Mouse (Mus musculus) heart, postnatal 36 days (tissue): ENCODE data around the gene Dennd4b. TPM values are rescaled to one million over a fixed set of nuclear protein-coding genes. Genes with fewer than 3 reads are reported as not detected.
"Not testable (repeated sequence)": the region's sequence is repeated elsewhere in the genome, so short reads cannot be mapped to it uniquely, and the experiment has no call there.

Source experiments
- DNase-seq, 2 experiments: peaks; one replicate each; pipeline ENCODE4 v3.0.0; 2021 to 2022
- intact Hi-C: fragments of 180-260 bp; cut with DNase I; formaldehyde crosslinking; loops from one replicate; pipeline ENCODE4 v1.15.1; 2025
- total RNA-seq, 2 experiments: library from RNA; stranded (reverse); gene quantifications; 2 replicates each; pipeline ENCODE4 v1.2.3; 2021

Gene Dennd4b
- total RNA-seq, 2 experiments from 2014 or later, result 34.0 to 34.5 TPM

GRCm38 (mm10) chr3:90273855-90274254 is 8.9 kb downstream of the Dennd4b start:
- intact Hi-C loops, result no loop called here

GRCm38 (mm10) chr3:90275286-90275685 is 10.3 kb downstream of the Dennd4b start:
- DNase-seq, result no peak

More at GRCm38 (mm10) chr3:90273855-90274254, 8.9 kb downstream of the Dennd4b start:
- no peak for DNase-seq

GRCm38 (mm10) chr3:90276858-90277257 is 11.9 kb downstream of the Dennd4b start:
- intact Hi-C loops, result no loop called here
- no peak for DNase-seq

More at GRCm38 (mm10) chr3:90275286-90275685, 10.3 kb downstream of the Dennd4b start:
- intact Hi-C loops, result no loop called here

- intact Hi-C loops, result no loop called here
- no peak for DNase-seq
Measured at GRCm38 (mm10) chr3:90277793-90278192, 12.8 kb downstream of the Dennd4b start.

- no peak for DNase-seq
- intact Hi-C loops, result no loop called here
Measured at GRCm38 (mm10) chr3:90278211-90278610, 13.2 kb downstream of the Dennd4b start.

GRCm38 (mm10) chr3:90279216-90279615 is 14.2 kb downstream of the Dennd4b start:
- intact Hi-C loops, result no loop called here
- no peak for DNase-seq

GRCm38 (mm10) chr3:90279743-90280142 is 14.8 kb downstream of the Dennd4b start:
- intact Hi-C loops, result no loop called here
- DNase-seq, result no peak

- intact Hi-C loops, result no loop called here
- DNase-seq, result no peak
Measured at GRCm38 (mm10) chr3:90280708-90281107, 15.7 kb downstream of the Dennd4b start.

GRCm38 (mm10) chr3:90284150-90284549 is 19.2 kb downstream of the Dennd4b start:
- intact Hi-C loops, result no loop called here
- no peak for DNase-seq

GRCm38 (mm10) chr3:90289403-90289802 is 24.4 kb downstream of the Dennd4b start:
- DNase-seq, intact Hi-C loops: not testable (repeated sequence)

GRCm38 (mm10) chr3:90290602-90291001 is 25.6 kb downstream of the Dennd4b start:
- DNase-seq, result no peak
- intact Hi-C loops, result loop anchor here (1.0 kb wide), 1 partner anchor 83 kb away; no protein-coding TSS in a partner anchor

- intact Hi-C loops, result loop anchor here (1.0 kb wide), 1 partner anchor 27 kb away; the partner anchor contains the start of gene Dennd4b
- no peak for DNase-seq
Measured at GRCm38 (mm10) chr3:90291982-90292344, 27.0 kb downstream of the Dennd4b start.

- intact Hi-C loops, result loop anchor here (1.0 kb wide), 1 partner anchor 27 kb away; the partner anchor contains the start of gene Dennd4b
- peak; percentile 97 for DNase-seq
Measured at GRCm38 (mm10) chr3:90292345-90293275, 27.6 kb downstream of the Dennd4b start, which contains the start of gene Gatad2b. TSS of gene Gatad2b (plus strand) at chr3:90293178.

GRCm38 (mm10) chr3:90293352-90294063 is 28.5 kb downstream of the Dennd4b start:
- DNase-seq, result peak in 1 of 2 experiments; percentile 50
- intact Hi-C loops, result no loop called here

- peak; percentile 9 to 13 for DNase-seq
- intact Hi-C loops, result no loop called here
Measured at GRCm38 (mm10) chr3:90294064-90294440, 29.1 kb downstream of the Dennd4b start.

- DNase-seq, result no peak
- intact Hi-C loops, result no loop called here
Measured at GRCm38 (mm10) chr3:90294651-90295050, 29.7 kb downstream of the Dennd4b start.

- intact Hi-C loops, result no loop called here
- DNase-seq, result no peak
Measured at GRCm38 (mm10) chr3:90305801-90306200, 40.8 kb downstream of the Dennd4b start.

- no peak for DNase-seq
- intact Hi-C loops, result no loop called here
Measured at GRCm38 (mm10) chr3:90309589-90309988, 44.6 kb downstream of the Dennd4b start.

- DNase-seq, result no peak
- intact Hi-C loops, result no loop called here
Measured at GRCm38 (mm10) chr3:90313367-90313766, 48.4 kb downstream of the Dennd4b start.

GRCm38 (mm10) chr3:90314241-90314640 is 49.3 kb downstream of the Dennd4b start:
- DNase-seq, result no peak
- intact Hi-C loops, result no loop called here

GRCm38 (mm10) chr3:90322289-90322688 is 57.3 kb downstream of the Dennd4b start:
- no peak for DNase-seq
- intact Hi-C loops, result no loop called here
